Mouse (Mus musculus) cerebellum, adult 11 months (tissue): ENCODE results near the gene Pik3ip1.

Experiments
- DNase-seq: peaks from one replicate; pipeline ENCODE4 v3.0.0; 2022

Pik3ip1 gene

DNA sequence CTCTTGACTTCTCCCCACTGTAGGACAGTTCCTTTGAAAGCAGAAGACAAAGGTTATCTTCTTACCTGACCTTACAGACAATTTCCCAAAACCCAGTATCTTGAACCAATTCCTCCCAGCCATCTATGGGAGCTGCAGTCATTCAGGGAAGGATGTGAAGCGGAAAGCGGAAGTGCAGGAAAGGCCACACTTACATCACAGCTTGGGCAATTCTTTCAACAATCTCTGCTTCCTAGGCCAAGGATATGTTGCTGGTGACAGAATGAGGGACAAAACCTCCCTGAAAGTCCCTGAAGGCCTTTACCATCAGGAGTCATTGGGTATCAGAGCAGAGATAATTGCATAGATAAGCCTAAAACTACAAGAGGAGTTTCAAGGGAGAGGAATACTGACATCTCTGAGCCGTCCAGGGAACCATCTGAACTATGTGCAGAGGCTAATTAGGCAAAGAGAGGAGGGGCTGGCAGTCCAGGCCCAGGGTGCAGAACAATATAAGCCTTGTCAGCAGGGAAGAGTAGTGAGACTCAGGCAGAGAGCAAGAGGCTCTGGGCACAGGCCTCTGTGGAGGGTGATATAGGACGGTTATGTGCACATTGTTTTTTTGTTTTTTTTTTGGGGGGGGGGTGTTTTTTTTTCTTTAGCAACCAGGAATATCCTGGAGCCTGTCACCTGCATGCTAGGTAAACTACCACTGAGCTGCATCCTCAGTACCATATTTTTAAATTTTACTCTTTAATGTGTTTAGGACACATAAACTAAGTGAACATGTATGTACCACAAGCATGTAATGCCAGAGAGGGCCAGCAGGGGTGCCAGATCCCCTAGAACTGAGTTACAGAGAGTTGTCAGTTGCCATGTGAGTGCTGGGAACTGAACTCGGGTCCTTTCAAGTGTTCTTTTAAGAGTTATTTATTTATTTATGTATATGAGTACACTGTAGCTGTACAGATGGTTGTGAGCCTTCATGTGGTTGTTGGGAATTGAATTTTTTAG is 52.7 kb downstream of the Pik3ip1 start:
- no peak for DNase-seq

DNA sequence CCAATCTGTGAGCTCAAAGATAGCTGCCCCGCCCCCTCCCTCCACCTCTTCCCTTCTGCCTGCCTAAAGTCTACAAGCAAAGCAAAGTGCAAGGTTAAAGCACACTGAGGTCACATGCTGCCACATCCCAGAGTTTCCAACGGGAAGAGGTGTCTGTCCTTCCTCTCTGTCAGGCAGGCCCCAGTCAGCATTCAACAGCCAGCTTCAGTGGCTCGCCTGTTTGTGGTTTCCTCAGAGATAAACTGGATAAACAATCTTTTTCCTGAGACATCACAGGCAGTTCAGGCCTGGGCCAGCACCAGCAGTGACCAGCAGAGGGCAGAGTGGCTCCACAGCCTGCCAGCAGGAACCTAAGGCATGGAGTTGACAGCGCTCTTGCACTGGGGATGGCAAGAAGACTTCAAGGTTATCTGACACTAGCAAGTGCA is 56.8 kb downstream of the Pik3ip1 start:
- peak; percentile 84 for DNase-seq

DNA sequence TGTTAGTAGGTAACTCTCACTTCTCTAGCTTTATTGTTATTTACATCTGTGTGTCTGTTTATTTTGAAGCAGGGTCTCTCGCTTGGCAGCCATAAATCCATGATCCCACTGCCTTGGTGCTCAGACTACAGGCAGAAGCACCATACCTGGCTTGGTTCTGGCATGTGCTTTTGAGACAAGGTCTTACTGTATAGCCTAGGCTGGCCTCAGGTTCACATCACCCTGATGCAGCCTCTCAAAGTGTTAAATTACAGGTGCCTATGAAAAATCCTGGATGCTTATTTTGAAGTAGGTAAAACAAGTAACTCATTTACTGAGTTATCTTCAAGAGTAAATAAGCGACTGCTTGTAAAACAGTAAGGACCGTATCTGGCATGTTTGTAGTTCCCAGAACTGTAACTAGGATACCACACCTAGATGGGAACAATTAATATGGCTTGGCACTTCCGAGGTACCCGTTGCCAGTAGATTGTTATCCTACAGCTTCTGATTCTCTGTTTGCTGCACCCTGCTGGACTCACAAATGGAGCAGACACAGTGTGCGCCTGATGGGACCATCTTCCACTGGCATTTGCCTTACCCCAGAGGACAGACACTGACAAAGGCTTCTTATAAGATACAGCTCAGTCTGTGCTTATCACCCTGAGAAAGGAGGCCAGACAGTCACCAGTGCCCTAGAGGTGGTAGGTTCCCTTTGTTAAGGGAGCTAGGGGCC is 57.4 kb downstream of the Pik3ip1 start:
- no peak for DNase-seq

DNA sequence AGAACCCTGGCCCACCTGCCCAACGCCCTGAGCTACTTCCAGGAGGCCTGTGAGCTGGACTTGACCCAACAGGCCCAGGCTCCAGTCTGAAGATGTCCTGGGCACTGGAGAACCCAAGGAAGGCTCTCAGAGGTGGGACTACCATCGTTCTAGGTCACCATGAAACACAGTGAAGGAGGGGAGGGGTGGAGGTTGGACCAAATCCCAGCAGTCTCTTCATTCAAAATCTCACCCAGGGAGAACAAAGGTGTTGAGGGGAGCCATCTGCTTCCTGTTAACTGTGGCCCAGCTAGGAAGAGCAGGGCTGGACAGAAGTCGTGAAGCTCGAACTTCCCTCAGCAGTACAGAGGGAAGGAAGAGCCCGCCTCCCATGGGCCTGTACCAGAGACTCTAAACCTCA is 59.8 kb downstream of the Pik3ip1 start:
- no peak for DNase-seq

DNA sequence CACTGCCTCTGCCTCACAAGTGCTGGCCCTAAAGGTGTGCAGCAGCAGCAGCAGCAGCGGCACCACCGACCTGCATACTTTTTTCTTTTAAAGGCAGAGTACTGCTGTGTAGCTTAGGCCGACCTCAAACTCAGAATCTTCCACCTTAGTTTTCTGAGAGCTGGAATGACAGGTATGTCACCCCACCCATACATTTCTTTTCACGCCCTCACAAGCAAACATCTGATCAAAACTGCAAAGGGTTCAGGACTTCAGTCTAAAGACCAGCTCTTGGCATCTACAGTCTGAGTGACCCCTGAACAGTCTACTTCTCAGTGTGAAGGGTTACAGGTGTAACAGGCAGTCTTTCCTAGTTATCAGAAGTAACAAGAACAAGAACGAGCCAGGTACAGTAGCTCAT is 60.6 kb downstream of the Pik3ip1 start:
- no peak for DNase-seq

DNA sequence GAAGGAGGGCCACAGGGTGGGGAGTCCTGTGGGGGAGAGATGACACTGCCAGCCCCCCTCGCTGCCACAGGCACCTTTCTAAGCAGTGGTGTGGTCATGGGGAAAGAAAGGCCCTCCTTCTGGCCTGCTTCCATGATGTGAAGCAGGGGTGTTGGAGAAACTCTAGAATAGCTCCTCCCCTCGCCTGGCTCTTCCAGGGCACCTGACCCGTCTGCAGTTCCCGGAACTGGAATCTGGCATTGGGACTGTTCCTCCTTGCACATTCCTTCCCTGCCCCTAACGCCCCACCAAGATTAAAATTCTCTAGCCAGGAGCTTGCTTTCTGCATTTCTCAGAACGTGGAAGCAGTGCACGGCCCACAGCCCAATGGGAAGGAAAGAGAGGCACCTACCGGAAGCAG is 62.3 kb downstream of the Pik3ip1 start:
- no peak for DNase-seq
